Mouse (Mus musculus) hindbrain, embryonic 15.5 days (tissue): ENCODE results near the gene Anapc1. TPM values are rescaled to one million over a fixed set of nuclear protein-coding genes. Genes with fewer than 3 reads are reported as not detected.

Source experiments
- ATAC-seq: fragments of 200-750 bp; cut with Nextera tagmentation; 2 replicates; pipeline ENCODE4 v1.8.0; 2017; ENCODE audit warnings: low read depth, moderate number of reproducible peaks, moderate TSS enrichment; ENCODE audit not compliant: low FRiP score
- H3K27ac ChIP-seq: fragments of 300-500 bp; sonication (generic); replicated peaks from 2 replicates; pipeline ENCODE4 v1.5.1; 2015; ENCODE audit warnings: mild to moderate bottlenecking, inconsistent platforms
- H3K27me3 ChIP-seq: fragments of 300-500 bp; sonication (generic); 2 replicates; pipeline ENCODE4 v1.6.1; 2015; ENCODE audit warnings: control low read depth, inconsistent platforms
- H3K36me3 ChIP-seq: fragments of 300-500 bp; sonication (generic); 2 replicates; pipeline ENCODE4 v1.6.1; 2015; ENCODE audit warnings: control low read depth, inconsistent platforms
- H3K4me1 ChIP-seq: fragments of 300-500 bp; sonication (generic); replicated peaks from 2 replicates; pipeline ENCODE4 v1.6.1; 2015; ENCODE audit warnings: control low read depth, inconsistent platforms
- H3K4me2 ChIP-seq: fragments of 300-500 bp; sonication (generic); 2 replicates; pipeline ENCODE4 v1.6.1; 2015; ENCODE audit warnings: moderate library complexity, mild to moderate bottlenecking, inconsistent platforms
- H3K4me3 ChIP-seq: fragments of 300-500 bp; sonication (generic); 2 replicates; pipeline ENCODE4 v1.5.1; 2015; ENCODE audit warnings: mild to moderate bottlenecking, inconsistent platforms
- H3K9ac ChIP-seq: fragments of 300-500 bp; sonication (generic); 2 replicates; pipeline ENCODE4 v1.6.1; 2015; ENCODE audit warnings: inconsistent platforms
- H3K9me3 ChIP-seq: fragments of 300-500 bp; sonication (generic); 2 replicates; pipeline ENCODE4 v1.6.1; 2016; ENCODE audit warnings: control low read depth, inconsistent platforms
- WGBS: fragments of 180-500 bp; shearing (Covaris S2); methylation state at CpG from one replicate; pipeline ENCODE4 v1.1.7; 2015; 5-methylcytosine and 5-hydroxymethylcytosine counted together
- polyA plus RNA-seq: library from polyadenylated mRNA; unstranded; fragments of >200 nt; fragmentation: Nextera tagmentation; extraction: Ambion mirVana; gene quantifications from 2 replicates; pipeline ENCODE4 v1.2.1, GENCODE M21; 2015

The Anapc1 gene
- polyA plus RNA-seq, 1 experiment from 2014 or later: 45.1 TPM

GRCm38 (mm10) chr2:128601534-128601933, 85.7 kb downstream of the Anapc1 start:
- ATAC-seq: no peak

GRCm38 (mm10) chr2:128592301-128592700, 94.9 kb downstream of the Anapc1 start:
- Histone ChIP-seq H3K4me1 (no peaks in the 10 kb centered on the region), H3K9me3 (no peaks in the 10 kb centered on the region)
- ATAC-seq: no peak

More at GRCm38 (mm10) chr2:128601534-128601933, 85.7 kb downstream of the Anapc1 start:
- Histone ChIP-seq H3K27me3 (no peaks in the 10 kb centered on the region), H3K9ac (no peak overlapping the region), H3K36me3 (no peaks in the 10 kb centered on the region), H3K4me2 (no peak overlapping the region), H3K4me3 (no peak overlapping the region), H3K9me3 (no peaks in the 10 kb centered on the region), H3K27ac (no peak overlapping the region), H3K4me1 (no peaks in the 10 kb centered on the region)
- WGBS: 31% methylated on average over 2 of the region's 2 CpGs

GRCm38 (mm10) chr2:128590909-128591308, 96.3 kb downstream of the Anapc1 start, which contains the start of gene Spdye4c:
Spdye4c (plus strand) TSS chr2:128591209.
- H3K27me3 ChIP-seq: no peaks in the 10 kb centered on the region
- no peaks in the 10 kb centered on the region for H3K9me3 ChIP-seq
- H3K27ac ChIP-seq: no peak within 1 kb of the TSS
- no peak for ATAC-seq
- WGBS: 94% methylated on average over 3 of the region's 3 CpGs
- H3K36me3 ChIP-seq: no peaks in the 10 kb centered on the region
- H3K4me2 ChIP-seq: no peak within 1 kb of the TSS
- H3K4me1 ChIP-seq: no peaks in the 10 kb centered on the region
- H3K9ac ChIP-seq: no peak within 1 kb of the TSS
- H3K4me3 ChIP-seq: no peak within 1 kb of the TSS

More at GRCm38 (mm10) chr2:128592301-128592700, 94.9 kb downstream of the Anapc1 start:
- Histone ChIP-seq H3K4me3 (no peak overlapping the region), H3K36me3 (no peaks in the 10 kb centered on the region), H3K4me2 (no peak overlapping the region), H3K27me3 (no peaks in the 10 kb centered on the region), H3K27ac (no peak overlapping the region), H3K9ac (no peak overlapping the region)
- WGBS: 83% methylated on average over 7 of the region's 7 CpGs

GRCm38 (mm10) chr2:128582881-128583280, 104.3 kb downstream of the Anapc1 start:
- no peaks in the 10 kb centered on the region for H3K36me3 ChIP-seq
- ATAC-seq: no peak
- H3K27ac ChIP-seq: no peak overlapping the region
- H3K27me3 ChIP-seq: no peaks in the 10 kb centered on the region
- H3K9me3 ChIP-seq: no peaks in the 10 kb centered on the region
- no peak overlapping the region for H3K4me3 ChIP-seq
- no peak overlapping the region for H3K4me2 ChIP-seq
- no peaks in the 10 kb centered on the region for H3K4me1 ChIP-seq
- no peak overlapping the region for H3K9ac ChIP-seq
- WGBS: 75% methylated on average over 5 of the region's 5 CpGs

GRCm38 (mm10) chr2:128572726-128573624, 114.2 kb downstream of the Anapc1 start:
- no peak overlapping the region for H3K27ac ChIP-seq
- WGBS: 54% methylated on average over 16 of the region's 16 CpGs

GRCm38 (mm10) chr2:128571001-128571400, 116.2 kb downstream of the Anapc1 start:
- 83% methylated on average over 4 of the region's 4 CpGs for WGBS
- Histone ChIP-seq H3K27ac (no peak overlapping the region), H3K36me3 (no peaks in the 10 kb centered on the region), H3K4me3 (no peak overlapping the region), H3K4me2 (no peak overlapping the region), H3K4me1 (no peaks in the 10 kb centered on the region), H3K27me3 (no peaks in the 10 kb centered on the region), H3K9me3 (no peaks in the 10 kb centered on the region), H3K9ac (no peak overlapping the region)
- ATAC-seq: no peak

More at GRCm38 (mm10) chr2:128572726-128573624, 114.2 kb downstream of the Anapc1 start:
- no peak overlapping the region for H3K4me2 ChIP-seq
- no peak overlapping the region for H3K9ac ChIP-seq
- H3K4me3 ChIP-seq: no peak overlapping the region
- H3K27me3 ChIP-seq: no peaks in the 10 kb centered on the region
- ATAC-seq: peak; percentile 80
- H3K4me1 ChIP-seq: no peaks in the 10 kb centered on the region
- H3K9me3 ChIP-seq: no peaks in the 10 kb centered on the region
- H3K36me3 ChIP-seq: no peaks in the 10 kb centered on the region

- Histone ChIP-seq H3K9ac (no peak overlapping the region), H3K4me1 (no peaks in the 10 kb centered on the region), H3K36me3 (no peaks in the 10 kb centered on the region), H3K9me3 (no peaks in the 10 kb centered on the region), H3K4me2 (no peak overlapping the region), H3K4me3 (no peak overlapping the region), H3K27ac (no peak overlapping the region), H3K27me3 (no peaks in the 10 kb centered on the region)
- ATAC-seq: no peak
- 67% methylated on average over 4 of the region's 4 CpGs for WGBS
These were observed 118.7 kb downstream of the Anapc1 start for GRCm38 (mm10) chr2:128568490-128568889.

GRCm38 (mm10) chr2:128568018-128568417, 119.2 kb downstream of the Anapc1 start:
- Histone ChIP-seq H3K4me2 (no peak overlapping the region), H3K27ac (no peak overlapping the region), H3K27me3 (no peaks in the 10 kb centered on the region), H3K36me3 (no peaks in the 10 kb centered on the region), H3K4me1 (no peaks in the 10 kb centered on the region), H3K9ac (no peak overlapping the region), H3K9me3 (no peaks in the 10 kb centered on the region), H3K4me3 (no peak overlapping the region)
- 82% methylated on average over 6 of the region's 6 CpGs for WGBS
- ATAC-seq: no peak

GRCm38 (mm10) chr2:128566304-128567147, 120.7 kb downstream of the Anapc1 start:
- Histone ChIP-seq H3K9ac (no peak overlapping the region), H3K4me1 (no peaks in the 10 kb centered on the region)

GRCm38 (mm10) chr2:128565904-128566303, 121.3 kb downstream of the Anapc1 start:
- no peaks in the 10 kb centered on the region for H3K9me3 ChIP-seq
- no peak overlapping the region for H3K9ac ChIP-seq
- 64% methylated on average over 8 of the region's 8 CpGs for WGBS
- no peak for ATAC-seq
- no peak overlapping the region for H3K27ac ChIP-seq
- H3K4me1 ChIP-seq: no peaks in the 10 kb centered on the region
- H3K36me3 ChIP-seq: no peaks in the 10 kb centered on the region
- H3K4me2 ChIP-seq: no peak overlapping the region
- H3K27me3 ChIP-seq: no peaks in the 10 kb centered on the region
- no peak overlapping the region for H3K4me3 ChIP-seq

More at GRCm38 (mm10) chr2:128566304-128567147, 120.7 kb downstream of the Anapc1 start:
- no peak overlapping the region for H3K4me3 ChIP-seq
- no peaks in the 10 kb centered on the region for H3K36me3 ChIP-seq
- 71% methylated on average over 10 of the region's 10 CpGs for WGBS
- no peak overlapping the region for H3K27ac ChIP-seq
- H3K27me3 ChIP-seq: no peaks in the 10 kb centered on the region
- ATAC-seq: no peak
- no peak overlapping the region for H3K4me2 ChIP-seq
- no peaks in the 10 kb centered on the region for H3K9me3 ChIP-seq

GRCm38 (mm10) chr2:128564195-128564594, 123.0 kb downstream of the Anapc1 start:
- H3K4me1 ChIP-seq: no peaks in the 10 kb centered on the region
- no peak for ATAC-seq
- no peaks in the 10 kb centered on the region for H3K9me3 ChIP-seq
- no peak overlapping the region for H3K4me3 ChIP-seq
- H3K9ac ChIP-seq: no peak overlapping the region
- H3K27me3 ChIP-seq: no peaks in the 10 kb centered on the region
- H3K4me2 ChIP-seq: no peak overlapping the region
- no peaks in the 10 kb centered on the region for H3K36me3 ChIP-seq
- no peak overlapping the region for H3K27ac ChIP-seq
- 87% methylated on average over 3 of the region's 3 CpGs for WGBS
